Mouse (Mus musculus) forebrain, embryonic 13.5 days (tissue): ENCODE results near the gene Slc16a4. TPM values are rescaled to one million over a fixed set of nuclear protein-coding genes. Genes with fewer than 3 reads are reported as not detected.
"Not testable (repeated sequence)": the region's sequence is repeated elsewhere in the genome, so short reads cannot be mapped to it uniquely, and the experiment has no call there.

ENCODE experiments used
- ATAC-seq: fragments of 200-750 bp; cut with Nextera tagmentation; 2 replicates; pipeline ENCODE4 v1.8.0; 2017
- H3K27ac ChIP-seq: fragments of 300-500 bp; sonication (generic); 2 replicates; pipeline ENCODE4 v1.5.1; 2015; ENCODE audit warnings: inconsistent platforms, mild to moderate bottlenecking, moderate library complexity
- H3K27me3 ChIP-seq: fragments of 300-500 bp; sonication (generic); 2 replicates; pipeline ENCODE4 v1.6.1; 2015; ENCODE audit warnings: mild to moderate bottlenecking, inconsistent platforms
- H3K36me3 ChIP-seq: fragments of 300-500 bp; sonication (generic); 2 replicates; pipeline ENCODE4 v1.6.1; 2015; ENCODE audit warnings: mild to moderate bottlenecking, inconsistent platforms; ENCODE audit not compliant: poor library complexity, severe bottlenecking
- H3K4me1 ChIP-seq: fragments of 300-500 bp; sonication (generic); 2 replicates; pipeline ENCODE4 v1.6.1; 2015; ENCODE audit warnings: inconsistent platforms
- H3K4me2 ChIP-seq: fragments of 300-500 bp; sonication (generic); 2 replicates; pipeline ENCODE4 v1.6.1; 2015; ENCODE audit warnings: inconsistent platforms, mild to moderate bottlenecking, moderate library complexity
- H3K4me3 ChIP-seq: fragments of 300-500 bp; sonication (generic); 2 replicates; pipeline ENCODE4 v1.5.1; 2015; ENCODE audit warnings: mild to moderate bottlenecking, inconsistent platforms
- H3K9ac ChIP-seq: fragments of 300-500 bp; sonication (generic); 2 replicates; pipeline ENCODE4 v1.6.1; 2015; ENCODE audit warnings: mild to moderate bottlenecking, inconsistent platforms
- H3K9me3 ChIP-seq: fragments of 300-500 bp; sonication (generic); replicated peaks from 2 replicates; pipeline ENCODE4 v1.6.1; 2016; ENCODE audit warnings: inconsistent platforms
- WGBS: fragments of 180-500 bp; shearing (Covaris S2); methylation state at CpG from one replicate; pipeline ENCODE4 v1.1.7; 2015; 5-methylcytosine and 5-hydroxymethylcytosine counted together
- polyA plus RNA-seq: library from polyadenylated mRNA; unstranded; fragments of >200 nt; fragmentation: Nextera tagmentation; extraction: Ambion mirVana; gene quantifications from 2 replicates; pipeline ENCODE4 v1.2.1, GENCODE M21; 2015

Gene Slc16a4
- polyA plus RNA-seq, 1 experiment from 2014 or later: 2.4 TPM

GRCm38 (mm10) chr3:107266814-107267345 lies 24.1 kb upstream of the Slc16a4 start:
- Histone ChIP-seq H3K4me1 (peaks cover 1% of the 10 kb centered on the region), H3K4me2 (no peak overlapping the region), H3K27me3 (no peaks in the 10 kb centered on the region), H3K9me3 (no peaks in the 10 kb centered on the region), H3K27ac (no peak overlapping the region), H3K4me3 (no peak overlapping the region), H3K36me3 (no peaks in the 10 kb centered on the region), H3K9ac (no peak overlapping the region)
- 75% methylated on average over 2 of the region's 2 CpGs for WGBS
- ATAC-seq: no peak

- Histone ChIP-seq H3K27me3 (no peaks in the 10 kb centered on the region), H3K36me3 (no peaks in the 10 kb centered on the region), H3K4me1 (no peaks in the 10 kb centered on the region), H3K4me3 (no peak overlapping the region), H3K9ac (no peak overlapping the region), H3K9me3 (no peaks in the 10 kb centered on the region), H3K4me2 (no peak overlapping the region), H3K27ac (no peak overlapping the region)
- WGBS: 92% methylated on average over 3 of the region's 3 CpGs
- no peak for ATAC-seq
Measured at GRCm38 (mm10) chr3:107272433-107272832, 18.6 kb upstream of the Slc16a4 start.

GRCm38 (mm10) chr3:107273820-107274219 lies 17.2 kb upstream of the Slc16a4 start:
- Histone ChIP-seq H3K4me2 (no peak overlapping the region), H3K4me3 (no peak overlapping the region), H3K9ac (no peak overlapping the region), H3K36me3 (no peaks in the 10 kb centered on the region), H3K4me1 (peaks cover 4% of the 10 kb centered on the region; the same call in 1 of the 2 replicates), H3K27me3 (no peaks in the 10 kb centered on the region), H3K27ac (no peak overlapping the region), H3K9me3 (no peaks in the 10 kb centered on the region)
- WGBS: 11% methylated on average over 3 of the region's 3 CpGs
- ATAC-seq: peak; percentile 81

- 67% methylated on average over 5 of the region's 5 CpGs for WGBS
- Histone ChIP-seq H3K36me3 (no peaks in the 10 kb centered on the region), H3K4me1 (peaks cover 14% of the 10 kb centered on the region), H3K27me3 (no peaks in the 10 kb centered on the region), H3K27ac (no peak overlapping the region), H3K4me2 (no peak overlapping the region), H3K4me3 (no peak overlapping the region), H3K9me3 (no peaks in the 10 kb centered on the region), H3K9ac (no peak overlapping the region)
- no peak for ATAC-seq
Measured at GRCm38 (mm10) chr3:107275351-107275750, 15.7 kb upstream of the Slc16a4 start.

GRCm38 (mm10) chr3:107275996-107276395 lies 15.0 kb upstream of the Slc16a4 start:
- H3K4me3 ChIP-seq: no peak overlapping the region

GRCm38 (mm10) chr3:107276626-107277025 lies 14.4 kb upstream of the Slc16a4 start:
- ATAC-seq: no peak
- Histone ChIP-seq H3K36me3 (no peaks in the 10 kb centered on the region), H3K9ac (no peak overlapping the region), H3K4me2 (no peak overlapping the region), H3K4me1 (peaks cover 16% of the 10 kb centered on the region), H3K27me3 (no peaks in the 10 kb centered on the region), H3K4me3 (no peak overlapping the region), H3K9me3 (no peaks in the 10 kb centered on the region), H3K27ac (no peak overlapping the region)
- 91% methylated on average over 3 of the region's 3 CpGs for WGBS

More at GRCm38 (mm10) chr3:107275996-107276395, 15.0 kb upstream of the Slc16a4 start:
- H3K27ac ChIP-seq: no peak overlapping the region
- 59% methylated on average over 4 of the region's 4 CpGs for WGBS
- ATAC-seq: no peak
- peaks cover 16% of the 10 kb centered on the region for H3K4me1 ChIP-seq
- H3K36me3 ChIP-seq: no peaks in the 10 kb centered on the region
- no peak overlapping the region for H3K9ac ChIP-seq
- H3K4me2 ChIP-seq: no peak overlapping the region
- no peaks in the 10 kb centered on the region for H3K9me3 ChIP-seq
- H3K27me3 ChIP-seq: no peaks in the 10 kb centered on the region

- Histone ChIP-seq H3K4me1 (peaks cover 16% of the 10 kb centered on the region), H3K4me2 (peak within 1 kb of the TSS; percentile 86), H3K4me3 (peak within 1 kb of the TSS; percentile 91), H3K9ac (peak within 1 kb of the TSS; percentile 83), H3K9me3 (no peaks in the 10 kb centered on the region), H3K27ac (no peak within 1 kb of the TSS), H3K36me3 (peaks cover 10% of the 10 kb centered on the region), H3K27me3 (no peaks in the 10 kb centered on the region)
- 3% methylated on average over 43 of the region's 43 CpGs for WGBS
- ATAC-seq: peak; percentile 94
Measured at GRCm38 (mm10) chr3:107278479-107279269, 12.4 kb upstream of the Slc16a4 start, which contains the start of gene Lamtor5. TSS of gene Lamtor5 (plus strand) at chr3:107278858.

- H3K27me3 ChIP-seq: no peaks in the 10 kb centered on the region
- no peak overlapping the region for H3K27ac ChIP-seq
- no peak for ATAC-seq
- no peak overlapping the region for H3K9ac ChIP-seq
- H3K36me3 ChIP-seq: peaks cover 21% of the 10 kb centered on the region
- H3K4me3 ChIP-seq: no peak overlapping the region
- 81% methylated on average over 2 of the region's 2 CpGs for WGBS
- H3K9me3 ChIP-seq: no peaks in the 10 kb centered on the region
- H3K4me1 ChIP-seq: no peaks in the 10 kb centered on the region
- no peak overlapping the region for H3K4me2 ChIP-seq
Measured at GRCm38 (mm10) chr3:107286123-107286522, 4.9 kb upstream of the Slc16a4 start.

- Histone ChIP-seq H3K9me3 (no peaks in the 10 kb centered on the region), H3K36me3 (peaks cover 18% of the 10 kb centered on the region), H3K4me1 (no peaks in the 10 kb centered on the region), H3K9ac (no peak overlapping the region), H3K27ac (no peak overlapping the region), H3K4me3 (no peak overlapping the region), H3K27me3 (no peaks in the 10 kb centered on the region), H3K4me2 (no peak overlapping the region)
- ATAC-seq: no peak
Measured at GRCm38 (mm10) chr3:107287346-107287745, 3.7 kb upstream of the Slc16a4 start.

GRCm38 (mm10) chr3:107295672-107296360 lies 4.8 kb downstream of the Slc16a4 start:
- ATAC-seq: no peak
- Histone ChIP-seq H3K4me1 (no peaks in the 10 kb centered on the region), H3K4me2 (no peak overlapping the region), H3K36me3 (peaks cover 13% of the 10 kb centered on the region; the same call in 1 of the 2 replicates), H3K27me3 (no peaks in the 10 kb centered on the region), H3K9me3 (no peaks in the 10 kb centered on the region), H3K4me3 (no peak overlapping the region), H3K27ac (no peak overlapping the region), H3K9ac (no peak overlapping the region)
- 86% methylated on average over 5 of the region's 5 CpGs for WGBS

GRCm38 (mm10) chr3:107296917-107297316 lies 5.9 kb downstream of the Slc16a4 start:
- WGBS: 69% methylated on average over 4 of the region's 4 CpGs
- H3K9ac ChIP-seq, H3K27me3 ChIP-seq, H3K27ac ChIP-seq, H3K4me1 ChIP-seq, H3K9me3 ChIP-seq, H3K4me2 ChIP-seq, H3K4me3 ChIP-seq, ATAC-seq: not testable (repeated sequence)
- peaks cover 19% of the 10 kb centered on the region; the same call in 1 of the 2 replicates for H3K36me3 ChIP-seq

- no peak overlapping the region for H3K4me3 ChIP-seq
- no peaks in the 10 kb centered on the region for H3K27me3 ChIP-seq
- H3K27ac ChIP-seq: no peak overlapping the region
- WGBS: 96% methylated on average over 3 of the region's 3 CpGs
- H3K4me1 ChIP-seq: peaks cover 18% of the 10 kb centered on the region
- peaks cover 12% of the 10 kb centered on the region for H3K36me3 ChIP-seq
- no peak overlapping the region for H3K9ac ChIP-seq
- ATAC-seq: no peak
- no peak overlapping the region for H3K4me2 ChIP-seq
- no peaks in the 10 kb centered on the region for H3K9me3 ChIP-seq
Measured at GRCm38 (mm10) chr3:107317338-107317737, 26.3 kb downstream of the Slc16a4 start.
